Mouse (Mus musculus) stomach, postnatal 0 days (tissue): Measurements from ENCODE around the gene Rab1b. TPM values are rescaled to one million over a fixed set of nuclear protein-coding genes. Genes with fewer than 3 reads are reported as not detected.

ENCODE experiments used
- ATAC-seq: fragments of 200-750 bp; cut with Nextera tagmentation; 2 replicates; pipeline ENCODE4 v1.8.0; 2017; ENCODE audit not compliant: low FRiP score, low TSS enrichment
- DNase-seq: peaks from one replicate; pipeline ENCODE4 v3.0.0-alpha.2; 2016; ENCODE audit warnings: low spot score
- H3K27ac ChIP-seq: fragments of 300-500 bp; sonication (generic); replicated peaks from 2 replicates; pipeline ENCODE4 v1.5.1; 2014; ENCODE audit warnings: mild to moderate bottlenecking, control low read depth
- H3K27me3 ChIP-seq: fragments of 300-500 bp; sonication (generic); 2 replicates; pipeline ENCODE4 v1.6.1; 2014; ENCODE audit warnings: low read length; ENCODE audit not compliant: control insufficient read depth, insufficient read depth
- H3K36me3 ChIP-seq: fragments of 300-500 bp; sonication (generic); 2 replicates; pipeline ENCODE4 v1.6.1; 2014; ENCODE audit warnings: low read length, mixed read lengths; ENCODE audit not compliant: control insufficient read depth, insufficient read depth
- H3K4me1 ChIP-seq: fragments of 300-500 bp; sonication (generic); replicated peaks from 2 replicates; pipeline ENCODE4 v1.6.1; 2014; ENCODE audit warnings: antibody characterized with exemption; ENCODE audit not compliant: control insufficient read depth, insufficient read depth
- H3K4me2 ChIP-seq: fragments of 300-500 bp; sonication (generic); replicated peaks from 2 replicates; pipeline ENCODE4 v1.6.1; 2014; ENCODE audit warnings: low read depth, mild to moderate bottlenecking, control low read depth, moderate library complexity
- H3K4me3 ChIP-seq: fragments of 300-500 bp; sonication (generic); 2 replicates; pipeline ENCODE4 v1.5.1; 2014; ENCODE audit warnings: low read depth, low read length, control low read depth
- H3K9ac ChIP-seq: fragments of 300-500 bp; sonication (generic); 2 replicates; pipeline ENCODE4 v1.6.1; 2014; ENCODE audit warnings: mild to moderate bottlenecking, low read length, control low read depth, mixed read lengths
- H3K9me3 ChIP-seq: fragments of 300-500 bp; sonication (generic); 2 replicates; pipeline ENCODE4 v1.6.1; 2016; ENCODE audit warnings: low read length; ENCODE audit not compliant: control insufficient read depth
- CTCF ChIP-seq: IDR thresholded peaks from 2 replicates; pipeline ENCODE4 v1.5.1; 2016; ENCODE audit warnings: antibody characterized with exemption, low read depth, mild to moderate bottlenecking, moderate library complexity
- EP300 ChIP-seq: optimal IDR thresholded peaks from 2 replicates; pipeline ENCODE3; 2016; ENCODE audit warnings: antibody characterized with exemption
- WGBS: fragments of 180-500 bp; shearing (Covaris S2); extraction: QIAGEN DNeasy Blood & Tissue Kit; methylation state at CpG from one replicate; pipeline ENCODE4 v1.1.7; 2014; 5-methylcytosine and 5-hydroxymethylcytosine counted together
- polyA plus RNA-seq: library from polyadenylated mRNA; unstranded; fragments of >200 nt; fragmentation: Nextera tagmentation; extraction: Ambion mirVana; gene quantifications from 2 replicates; pipeline ENCODE4 v1.2.1, GENCODE M21; 2015

Gene Rab1b
- polyA plus RNA-seq, 1 experiment from 2014 or later: 183 TPM

- Histone ChIP-seq H3K4me2 (no peak overlapping the region), H3K9ac (no peak overlapping the region), H3K27me3 (no peaks in the 10 kb centered on the region), H3K4me1 (peaks cover 12% of the 10 kb centered on the region), H3K27ac (no peak overlapping the region), H3K4me3 (no peak overlapping the region), H3K36me3 (no peaks in the 10 kb centered on the region), H3K9me3 (no peaks in the 10 kb centered on the region)
- DNase-seq (no peak), ATAC-seq (no peak)
- 77% methylated on average over 5 of the region's 5 CpGs for WGBS
- TF ChIP-seq CTCF: no peak
- no peak for TF ChIP-seq EP300
Observed at GRCm38 (mm10) chr19:5062041-5062440, 44.8 kb downstream of the Rab1b start.

- Histone ChIP-seq H3K27me3 (no peaks in the 10 kb centered on the region), H3K4me3 (no peak overlapping the region), H3K4me2 (no peak overlapping the region), H3K9me3 (no peaks in the 10 kb centered on the region), H3K36me3 (no peaks in the 10 kb centered on the region), H3K9ac (no peak overlapping the region), H3K27ac (peak overlapping the region; percentile 85), H3K4me1 (peaks cover 10% of the 10 kb centered on the region)
- no peak for TF ChIP-seq EP300
- TF ChIP-seq CTCF: no peak
- ATAC-seq: peak; percentile 26
- WGBS: 34% methylated on average over 5 of the region's 5 CpGs
- no peak for DNase-seq
Observed at GRCm38 (mm10) chr19:5060365-5061330, 46.2 kb downstream of the Rab1b start.

- Histone ChIP-seq H3K4me2 (no peak overlapping the region; the same call in 1 of the 2 replicates), H3K27me3 (no peaks in the 10 kb centered on the region), H3K9me3 (no peaks in the 10 kb centered on the region), H3K36me3 (no peaks in the 10 kb centered on the region), H3K4me3 (no peak overlapping the region), H3K27ac (peak overlapping the region; percentile 85), H3K4me1 (peaks cover 10% of the 10 kb centered on the region), H3K9ac (no peak overlapping the region)
- no peak for TF ChIP-seq EP300
- TF ChIP-seq CTCF: peak; percentile 3; the same call in 1 of the 2 replicates
- ATAC-seq: peak; percentile 49; the same call in 1 of the 2 replicates
- DNase-seq: no peak
- WGBS: 12% methylated on average over 10 of the region's 10 CpGs
Observed at GRCm38 (mm10) chr19:5058801-5059771, 47.8 kb downstream of the Rab1b start.

GRCm38 (mm10) chr19:5057876-5058775 is 48.7 kb downstream of the Rab1b start:
- no peak for TF ChIP-seq CTCF
- TF ChIP-seq EP300: no peak
- H3K4me3 ChIP-seq: no peak overlapping the region
- peaks cover 10% of the 10 kb centered on the region for H3K4me1 ChIP-seq
- no peak overlapping the region; the same call in 1 of the 2 replicates for H3K9ac ChIP-seq
- no peaks in the 10 kb centered on the region for H3K27me3 ChIP-seq
- DNase-seq (no peak), ATAC-seq (0 out of 2 replicates have a peak, but pooled peaks have one; percentile 4)
- H3K4me2 ChIP-seq: no peak overlapping the region
- WGBS: 29% methylated on average over 16 of the region's 16 CpGs
- no peaks in the 10 kb centered on the region for H3K36me3 ChIP-seq
- no peaks in the 10 kb centered on the region for H3K9me3 ChIP-seq
- peak overlapping the region; percentile 85 for H3K27ac ChIP-seq

GRCm38 (mm10) chr19:5056251-5056650 is 50.6 kb downstream of the Rab1b start:
- TF ChIP-seq CTCF (peak; percentile 84), EP300 (no peak)
- DNase-seq (peak; percentile 46), ATAC-seq (0 out of 2 replicates have a peak, but pooled peaks have one; percentile 22)
- no peaks in the 10 kb centered on the region for H3K27me3 ChIP-seq
- H3K9ac ChIP-seq: no peak overlapping the region
- H3K4me3 ChIP-seq: no peak overlapping the region
- no peaks in the 10 kb centered on the region for H3K36me3 ChIP-seq
- no peak overlapping the region for H3K27ac ChIP-seq
- H3K9me3 ChIP-seq: no peaks in the 10 kb centered on the region
- WGBS: 12% methylated on average over 6 of the region's 6 CpGs
- H3K4me1 ChIP-seq: peaks cover 10% of the 10 kb centered on the region
- no peak overlapping the region for H3K4me2 ChIP-seq
